Comparison of ENCODE assay signal across 8 mouse cellular contexts in genomic region chr10:43541153-43541544, GRCm38 (mm10). TPM values are rescaled to one million over a fixed set of nuclear protein-coding genes. Genes with fewer than 3 reads are reported as not detected.
DNase-seq lines count a peak whose midpoint lies in the region; ATAC-seq and TF ChIP-seq lines count a peak whose summit lies in the region.

No protein-coding gene starts in this region.

- peaks cover 12% of the 10 kb centered on the region for H3K4me1 ChIP-seq in forebrain, embryonic 12.5 days
- peaks cover 8% of the 10 kb centered on the region for H3K4me1 ChIP-seq in limb, embryonic 12.5 days (replicated peaks)
- peaks cover 23% of the 10 kb centered on the region for H3K4me1 ChIP-seq in neural tube, embryonic 15.5 days

- H3K4me2 ChIP-seq in forebrain, embryonic 12.5 days = peak overlapping the region; percentile 67
- peak overlapping the region; percentile 37 for H3K4me2 ChIP-seq in limb, embryonic 12.5 days
- H3K4me2 ChIP-seq in neural tube, embryonic 15.5 days = peak overlapping the region; percentile 71

- WGBS in forebrain, embryonic 12.5 days = 60% methylated on average over 7 of the region's 8 CpGs
- WGBS in limb, embryonic 12.5 days = 47% methylated on average over 8 of the region's 8 CpGs
- WGBS in neural tube, embryonic 15.5 days = 44% methylated on average over 8 of the region's 8 CpGs

- H3K9me3 ChIP-seq in forebrain, embryonic 12.5 days = no peaks in the 10 kb centered on the region
- H3K9me3 ChIP-seq in limb, embryonic 12.5 days = no peaks in the 10 kb centered on the region
- H3K9me3 ChIP-seq in neural tube, embryonic 15.5 days (replicated peaks) = no peaks in the 10 kb centered on the region

- intact Hi-C loops in left cerebral cortex, adult 2 months (cut with DNase I) = loop anchor here (2.0 kb wide), 1 partner anchor 62 kb away; the partner anchor contains the start of gene Bend3
- intact Hi-C loops in left cerebral cortex, postnatal 10 days (cut with DNase I) = loop anchor here (2.0 kb wide), 1 partner anchor 60 kb away; no protein-coding TSS in a partner anchor

- H3K36me3 ChIP-seq in forebrain, embryonic 12.5 days (replicated peaks) = peaks cover 4% of the 10 kb centered on the region
- H3K36me3 ChIP-seq in limb, embryonic 12.5 days = peaks cover 4% of the 10 kb centered on the region; the same call in 1 of the 2 replicates
- H3K36me3 ChIP-seq in neural tube, embryonic 15.5 days = peaks cover 3% of the 10 kb centered on the region; the same call in 1 of the 2 replicates

- peak; percentile 21; the same call in 1 of the 2 replicates for ATAC-seq in forebrain, embryonic 12.5 days (ENCODE audit: low FRiP score)
- ATAC-seq in limb, embryonic 12.5 days (ENCODE audit: insufficient number of reproducible peaks, insufficient read depth, low FRiP score, low TSS enrichment, low read depth) = 0 out of 2 replicates have a peak, but pooled peaks have one; percentile 2
- 0 out of 2 replicates have a peak, but pooled peaks have one; percentile 17 for ATAC-seq in neural tube, embryonic 15.5 days (ENCODE audit: low FRiP score)

- TF ChIP-seq CTCF in left cerebral cortex, adult 2 months (IDR thresholded peaks at IDR 0.05) = peak; percentile 2; the same call in 1 of the 2 replicates

- DNase-seq in left cerebral cortex, adult 2 months (ENCODE audit: extremely low spot score in 1 of 2, low spot score in 2 of 2) = no peak
- no peak for DNase-seq in left cerebral cortex, postnatal 10 days (ENCODE audit: extremely low spot score in 1 of 2, low spot score in 2 of 2)
- DNase-seq in frontal cortex, postnatal 14 days (ENCODE audit: low spot score in 2 of 2) = no peak
- DNase-seq in layer of hippocampus, postnatal 10 days (ENCODE audit: low spot score in 2 of 2) = no peak
- no peak for DNase-seq in ovary, postnatal 36 days (ENCODE audit: low spot score)

- peak overlapping the region; percentile 87; the same call in 1 of the 2 replicates for H3K9ac ChIP-seq in forebrain, embryonic 12.5 days
- no peak overlapping the region; the same call in 1 of the 2 replicates for H3K9ac ChIP-seq in limb, embryonic 12.5 days (replicated peaks)
- H3K9ac ChIP-seq in neural tube, embryonic 15.5 days (replicated peaks) = no peak overlapping the region

- H3K27me3 ChIP-seq in forebrain, embryonic 12.5 days = no peaks in the 10 kb centered on the region
- no peaks in the 10 kb centered on the region for H3K27me3 ChIP-seq in limb, embryonic 12.5 days
- no peaks in the 10 kb centered on the region for H3K27me3 ChIP-seq in neural tube, embryonic 15.5 days (replicated peaks)

- H3K4me3 ChIP-seq in left cerebral cortex, adult 2 months = no peak overlapping the region
- H3K4me3 ChIP-seq in forebrain, embryonic 12.5 days (replicated peaks) = peak overlapping the region; percentile 90
- peak overlapping the region; percentile 78 for H3K4me3 ChIP-seq in limb, embryonic 12.5 days (replicated peaks)
- peak overlapping the region; percentile 85; the same call in 1 of the 2 replicates for H3K4me3 ChIP-seq in neural tube, embryonic 15.5 days (replicated peaks)

- no peak overlapping the region for H3K27ac ChIP-seq in left cerebral cortex, adult 2 months
- no peak overlapping the region for H3K27ac ChIP-seq in forebrain, embryonic 12.5 days
- H3K27ac ChIP-seq in limb, embryonic 12.5 days = no peak overlapping the region
- H3K27ac ChIP-seq in neural tube, embryonic 15.5 days (replicated peaks) = no peak overlapping the region

RNA-seq across cellular contexts. Expression of gene 1700021F05Rik, which starts 0.4 kb away (rescaled TPM):
- total RNA-seq in left cerebral cortex, adult 2 months (2021) = 10 to 100 TPM; 43.4 to 50.4 TPM
- 10 to 100 TPM; 45.6 to 50.6 TPM for total RNA-seq in left cerebral cortex, postnatal 10 days (2021)
- 60.8 and 63.4 TPM in 2 replicates for polyA plus RNA-seq in forebrain, embryonic 12.5 days (2016; fragmentation: Nextera tagmentation; extraction: Ambion mirVana)
- polyA plus RNA-seq in limb, embryonic 12.5 days (2016; fragmentation: Nextera tagmentation; extraction: Ambion mirVana) = 55.6 and 64.2 TPM in 2 replicates
- polyA plus RNA-seq in neural tube, embryonic 15.5 days (2015; fragmentation: Nextera tagmentation; extraction: Ambion mirVana) = 69.5 and 72.1 TPM in 2 replicates
- 10 to 100 TPM; 49.2 to 52.0 TPM for total RNA-seq in layer of hippocampus, postnatal 10 days (2021)

RNA-seq across cellular contexts. Expression of gene Gm9803, which starts 17.3 kb away (rescaled TPM):
- total RNA-seq in left cerebral cortex, adult 2 months (2021) = 1 to 10 TPM in 1 of 2 experiments, not detected in 1; 7.5 TPM
- not detected for total RNA-seq in left cerebral cortex, postnatal 10 days (2021)
- 14.1 and 17.0 TPM in 2 replicates for polyA plus RNA-seq in forebrain, embryonic 12.5 days (2016; fragmentation: Nextera tagmentation; extraction: Ambion mirVana)
- polyA plus RNA-seq in limb, embryonic 12.5 days (2016; fragmentation: Nextera tagmentation; extraction: Ambion mirVana) = 12.8 and 14.1 TPM in 2 replicates
- 17.6 and 25.6 TPM in 2 replicates for polyA plus RNA-seq in neural tube, embryonic 15.5 days (2015; fragmentation: Nextera tagmentation; extraction: Ambion mirVana)
- total RNA-seq in layer of hippocampus, postnatal 10 days (2021) = 1 to 10 TPM in 1 of 2 experiments, not detected in 1; 4.1 TPM

RNA-seq across cellular contexts. Expression of gene Cd24a, which starts 36.9 kb away (rescaled TPM):
- 1 to 10 TPM; 6.4 to 9.2 TPM for total RNA-seq in left cerebral cortex, adult 2 months (2021)
- 100 to 1,000 TPM; 118 to 160 TPM for total RNA-seq in left cerebral cortex, postnatal 10 days (2021)
- 501 and 537 TPM in 2 replicates for polyA plus RNA-seq in forebrain, embryonic 12.5 days (2016; fragmentation: Nextera tagmentation; extraction: Ambion mirVana)
- polyA plus RNA-seq in limb, embryonic 12.5 days (2016; fragmentation: Nextera tagmentation; extraction: Ambion mirVana) = 612 and 635 TPM in 2 replicates
- polyA plus RNA-seq in neural tube, embryonic 15.5 days (2015; fragmentation: Nextera tagmentation; extraction: Ambion mirVana) = 638 and 740 TPM in 2 replicates
- total RNA-seq in layer of hippocampus, postnatal 10 days (2021) = 100 to 1,000 TPM; 112 to 116 TPM

Comparison
In these comparisons a context has a peak if more than half of its experiments do, and no peak if none do; other contexts are left out.
1. RNA of gene Cd24a, which starts 36.9 kb away (total RNA-seq): 118 to 160 TPM in left cerebral cortex, postnatal 10 days and 112 to 116 TPM in layer of hippocampus, postnatal 10 days; 6.4 to 9.2 TPM in left cerebral cortex, adult 2 months; every median in the first group is over 10 times any median in the second.
2. Peak in every context shown above with its lines, with median percentiles within 50 percentile points of each other: ATAC-seq and H3K4me2 ChIP-seq.